Mouse (Mus musculus) heart, postnatal 14 days (tissue): ENCODE data around the gene Herpud2. TPM values are rescaled to one million over a fixed set of nuclear protein-coding genes. Genes with fewer than 3 reads are reported as not detected.
"Not testable (repeated sequence)": the region's sequence is repeated elsewhere in the genome, so short reads cannot be mapped to it uniquely, and the experiment has no call there.

Experiments
- DNase-seq, 2 experiments: peaks; one replicate each; pipeline ENCODE4 v3.0.0; 2021 to 2022
- intact Hi-C: fragments of 180-260 bp; cut with DNase I; formaldehyde crosslinking; loops from one replicate; pipeline ENCODE4 v1.15.1; 2025
- total RNA-seq, 2 experiments: library from RNA; stranded (reverse); gene quantifications; 2 replicates each; pipeline ENCODE4 v1.2.3; 2021

Herpud2 gene
- total RNA-seq, 2 experiments from 2014 or later = 35.7 to 39.8 TPM

- intact Hi-C loops = loop anchor here (5.0 kb wide), 1 partner anchor 331 kb away; the partner anchor contains the start of gene Eepd1
- peak in 1 of 2 experiments; percentile 80 for DNase-seq
Measured at GRCm38 (mm10) chr9:25150791-25151610, 619 bp downstream of the Herpud2 start.

GRCm38 (mm10) chr9:25148767-25149166, 2.9 kb downstream of the Herpud2 start:
- DNase-seq = no peak
- intact Hi-C loops = no loop called here

DNA sequence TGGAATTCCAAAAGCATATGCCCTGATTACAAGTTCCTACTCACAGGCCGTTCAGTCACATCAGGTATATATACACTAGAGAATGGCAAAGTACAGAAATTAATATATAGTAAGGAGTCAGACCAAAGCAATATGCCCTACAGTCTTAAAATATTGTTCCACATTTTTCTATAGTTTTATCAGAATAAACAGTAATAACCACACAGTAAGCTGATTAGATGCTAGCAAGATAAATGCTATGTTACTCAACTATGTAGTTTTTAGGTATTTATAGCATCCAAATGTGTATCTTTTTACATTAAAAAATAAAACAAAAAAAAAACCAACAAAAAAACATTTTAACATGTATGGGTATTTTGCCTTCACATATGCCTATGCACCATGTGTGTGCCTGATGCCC, 5.7 kb downstream of the Herpud2 start:
- intact Hi-C loops = no loop called here
- DNase-seq = no peak

GRCm38 (mm10) chr9:25143950-25144349, 7.7 kb downstream of the Herpud2 start:
- intact Hi-C loops = no loop called here
- DNase-seq = no peak

DNA sequence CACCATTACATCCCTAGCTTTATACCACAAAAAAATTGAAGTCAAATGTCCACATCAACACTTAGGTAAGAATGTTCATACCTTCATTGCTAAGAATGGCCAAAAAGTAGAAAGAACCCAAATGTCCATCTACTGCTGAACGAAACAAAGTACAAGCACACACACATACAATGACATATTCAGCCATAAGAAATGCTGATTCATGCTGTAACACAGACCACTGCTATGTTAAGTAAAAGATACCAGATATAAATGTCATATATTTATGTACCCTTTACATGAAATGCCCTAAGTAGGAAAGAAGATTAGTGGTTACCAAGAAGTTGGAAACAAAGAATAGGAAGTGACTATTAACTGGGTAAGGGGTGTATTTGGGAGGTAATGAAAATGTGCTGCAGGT, 8.6 kb downstream of the Herpud2 start:
- no peak for DNase-seq
- intact Hi-C loops = no loop called here

GRCm38 (mm10) chr9:25142041-25142440, 9.6 kb downstream of the Herpud2 start:
- intact Hi-C loops = no loop called here
- DNase-seq = no peak

DNA sequence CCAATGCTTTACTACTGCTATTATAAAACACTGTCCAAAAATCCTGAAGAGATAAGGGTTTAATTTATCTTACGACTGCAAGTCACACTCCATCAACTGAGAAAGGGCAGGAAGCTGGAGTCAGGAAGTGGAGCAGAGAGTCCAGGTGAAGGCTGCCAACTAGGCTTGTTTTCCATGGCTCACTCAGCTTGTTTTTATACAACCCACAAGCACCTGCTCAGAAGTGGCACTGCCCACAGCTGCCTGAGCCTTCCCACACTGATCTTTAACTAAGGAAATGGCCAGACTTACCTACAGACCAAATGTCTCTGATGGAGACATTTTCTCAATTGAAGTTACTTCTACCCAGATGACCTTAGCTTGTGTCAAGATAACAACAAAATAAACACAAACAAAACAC, 11.3 kb downstream of the Herpud2 start:
- intact Hi-C loops = no loop called here
- peak in 1 of 2 experiments; percentile 8 for DNase-seq

- no peak for DNase-seq
- intact Hi-C loops = no loop called here
Measured at GRCm38 (mm10) chr9:25138900-25139299, 12.7 kb downstream of the Herpud2 start.

DNA sequence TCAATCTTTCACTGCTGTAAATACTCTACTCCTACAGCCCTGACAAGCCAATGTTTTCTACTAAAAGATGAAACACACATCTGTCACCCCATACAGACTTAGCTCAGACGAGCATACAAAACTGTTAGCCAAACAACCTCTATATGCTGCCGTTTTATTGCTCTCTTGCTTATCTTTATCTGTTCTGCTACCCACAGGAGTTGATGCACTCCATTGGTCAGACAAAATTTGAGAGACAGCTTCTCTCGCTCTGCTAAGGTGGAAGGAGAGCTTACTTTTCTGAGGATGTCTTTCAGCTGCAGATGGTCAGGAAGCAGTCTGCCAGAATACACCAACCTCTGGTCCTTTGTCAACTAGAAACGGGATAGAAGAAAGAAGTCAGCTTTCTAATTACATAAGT, 18.7 kb downstream of the Herpud2 start:
- no peak for DNase-seq
- intact Hi-C loops = no loop called here

GRCm38 (mm10) chr9:25132253-25132652, 19.4 kb downstream of the Herpud2 start:
- intact Hi-C loops = no loop called here
- no peak for DNase-seq

DNA sequence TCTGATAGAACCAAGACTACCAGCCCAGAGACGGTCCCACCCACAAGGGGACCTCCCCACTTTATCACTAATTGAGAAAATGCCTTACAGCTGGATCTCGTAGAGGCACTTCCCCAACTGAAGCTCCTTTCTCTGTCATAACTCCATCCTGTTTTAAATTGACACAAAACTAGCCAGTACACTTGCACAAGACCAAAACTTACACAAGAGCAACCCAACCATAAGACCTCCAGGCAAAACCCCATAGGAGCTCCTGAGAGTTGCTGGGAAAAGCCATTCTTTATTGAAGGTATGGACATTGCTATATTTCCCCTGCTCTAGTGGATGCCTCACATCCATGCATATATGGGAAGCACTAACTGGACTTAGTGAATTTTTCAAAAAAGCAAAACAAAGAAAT, 27.6 kb downstream of the Herpud2 start:
- no peak for DNase-seq
- intact Hi-C loops = no loop called here

GRCm38 (mm10) chr9:25123590-25123989, 28.0 kb downstream of the Herpud2 start:
- DNase-seq, intact Hi-C loops: not testable (repeated sequence)

GRCm38 (mm10) chr9:25104638-25105037, 47.0 kb downstream of the Herpud2 start:
- DNase-seq = peak; percentile 27 to 63
- intact Hi-C loops = loop anchor here (2.0 to 5.0 kb wide), 3 partner anchors 47 to 404 kb away; no protein-coding TSS in a partner anchor

DNA sequence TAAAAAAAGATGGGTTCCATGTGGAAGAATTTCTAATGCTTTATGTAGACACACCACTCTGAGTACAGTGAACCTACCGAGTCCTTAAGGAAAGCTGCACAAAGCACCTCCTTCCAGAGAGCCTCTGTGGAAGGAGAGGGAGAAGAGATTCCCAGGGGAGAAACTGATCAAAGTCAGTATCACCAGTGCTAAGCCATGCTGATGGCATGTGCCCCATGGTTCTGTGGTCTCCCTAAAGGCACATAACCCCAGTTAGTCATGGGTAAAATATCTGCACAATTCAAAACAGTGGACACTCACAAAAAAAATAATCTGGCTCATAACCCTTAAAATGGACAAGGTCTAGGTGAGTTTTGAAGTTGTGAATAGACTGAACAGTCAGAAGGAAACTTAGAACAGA, 48.7 kb downstream of the Herpud2 start:
- DNase-seq = no peak
- intact Hi-C loops = loop anchor here (5.0 kb wide), 2 partner anchors 46 to 61 kb away; no protein-coding TSS in a partner anchor

DNA sequence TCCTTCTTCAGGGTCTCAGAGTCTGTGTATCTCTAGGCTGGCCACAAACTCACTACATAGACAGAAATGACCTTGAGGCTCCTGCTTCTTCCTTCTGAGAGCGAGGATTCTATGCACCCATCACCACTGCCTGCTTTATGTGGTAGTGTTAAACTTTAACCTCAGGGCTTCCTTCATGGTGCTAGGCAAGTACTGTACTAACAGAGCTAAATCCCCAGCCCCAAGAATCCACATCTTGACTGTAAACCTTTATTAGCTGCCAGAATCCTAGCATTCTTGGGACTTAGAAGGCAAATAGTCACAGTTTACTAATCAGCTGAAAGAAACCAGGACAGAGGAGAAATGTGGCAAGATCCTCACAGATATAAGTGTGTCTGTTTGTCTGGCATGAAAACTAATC, 60.8 kb downstream of the Herpud2 start:
- DNase-seq = no peak
- intact Hi-C loops = no loop called here

GRCm38 (mm10) chr9:25089122-25089521, 62.5 kb downstream of the Herpud2 start, which contains the start of gene Gm10181:
Gene Gm10181, plus strand, starts transcription at chr9:25089422.
- no peak for DNase-seq
- intact Hi-C loops = no loop called here

- DNase-seq = no peak
- intact Hi-C loops = no loop called here
Measured at GRCm38 (mm10) chr9:25076505-25076904, 75.1 kb downstream of the Herpud2 start.

DNA sequence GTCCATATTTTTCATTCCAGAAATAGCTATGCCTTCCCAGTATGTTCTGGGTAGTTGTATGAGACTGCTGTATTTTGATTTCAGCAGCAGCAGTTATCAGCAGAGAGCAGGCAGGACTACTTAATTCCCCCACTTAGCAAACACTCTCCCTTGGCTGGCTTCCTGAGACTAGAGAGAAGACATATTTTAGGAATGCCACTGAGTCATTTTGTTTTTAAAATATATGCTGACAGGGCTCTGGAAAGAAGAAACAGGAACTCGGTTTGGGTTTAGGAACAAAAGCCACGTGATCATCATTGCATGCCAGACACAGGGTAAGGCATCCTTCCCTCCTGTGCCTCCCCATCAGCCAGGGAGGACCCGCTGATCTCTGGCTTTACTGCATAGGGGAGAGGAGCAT, 75.6 kb downstream of the Herpud2 start:
- intact Hi-C loops = no loop called here
- DNase-seq = peak in 1 of 2 experiments; percentile 36

- no peak for DNase-seq
- intact Hi-C loops = no loop called here
Measured at GRCm38 (mm10) chr9:25072666-25073065, 79.0 kb downstream of the Herpud2 start.

- intact Hi-C loops = loop anchor here (5.0 kb wide), 1 partner anchor 44 kb away; no protein-coding TSS in a partner anchor
- DNase-seq = peak in 1 of 2 experiments; percentile 3
Measured at GRCm38 (mm10) chr9:25058726-25059125, 92.9 kb downstream of the Herpud2 start.
